Mouse (Mus musculus) forebrain, postnatal 0 days (tissue): ENCODE measurements around the gene Rabep1. TPM values are rescaled to one million over a fixed set of nuclear protein-coding genes. Genes with fewer than 3 reads are reported as not detected.
A peak's percentile ranks its signal among the peaks of the same experiment; 100 is the strongest.

Experiments
- ATAC-seq: fragments of 200-750 bp; cut with Nextera tagmentation; 2 replicates; pipeline ENCODE4 v1.8.0; 2017; ENCODE audit warnings: mild to moderate bottlenecking, moderate library complexity
- DNase-seq: peaks from one replicate; pipeline ENCODE4 v3.0.0-alpha.2; 2015
- H3K27ac ChIP-seq: fragments of 300-500 bp; sonication (generic); 2 replicates; pipeline ENCODE4 v1.5.1; 2014; ENCODE audit warnings: low read depth, mild to moderate bottlenecking, antibody characterized with exemption, low read length, moderate library complexity, mixed read lengths
- H3K27me3 ChIP-seq: fragments of 300-500 bp; sonication (generic); 2 replicates; pipeline ENCODE4 v1.6.1; 2014; ENCODE audit warnings: mild to moderate bottlenecking, low read length, mixed read lengths; ENCODE audit not compliant: insufficient read depth
- H3K36me3 ChIP-seq: fragments of 300-500 bp; sonication (generic); 2 replicates; pipeline ENCODE4 v1.6.1; 2014; ENCODE audit warnings: mild to moderate bottlenecking, moderate library complexity; ENCODE audit not compliant: insufficient read depth
- H3K4me1 ChIP-seq: fragments of 300-500 bp; sonication (generic); 2 replicates; pipeline ENCODE4 v1.6.1; 2014; ENCODE audit warnings: antibody characterized with exemption; ENCODE audit not compliant: insufficient read depth
- H3K4me2 ChIP-seq: fragments of 300-500 bp; sonication (generic); 2 replicates; pipeline ENCODE4 v1.6.1; 2014; ENCODE audit warnings: low read depth, mild to moderate bottlenecking, moderate library complexity
- H3K4me3 ChIP-seq: fragments of 300-500 bp; sonication (generic); 2 replicates; pipeline ENCODE4 v1.5.1; 2014; ENCODE audit warnings: low read depth, low read length, mixed read lengths
- H3K9ac ChIP-seq: fragments of 300-500 bp; sonication (generic); 2 replicates; pipeline ENCODE4 v1.6.1; 2014; ENCODE audit warnings: mild to moderate bottlenecking
- H3K9me3 ChIP-seq: fragments of 300-500 bp; sonication (generic); 2 replicates; pipeline ENCODE4 v1.6.1; 2016; ENCODE audit warnings: low read length
- CTCF ChIP-seq: sonication (generic); IDR thresholded peaks from 2 replicates; pipeline ENCODE4 v1.5.1; 2016; ENCODE audit warnings: antibody characterized with exemption, control low read depth, low read depth
- WGBS: fragments of 180-500 bp; shearing (Covaris S2); extraction: QIAGEN DNeasy Blood & Tissue Kit; methylation state at CpG from one replicate; pipeline ENCODE4 v1.1.7; 2014; 5-methylcytosine and 5-hydroxymethylcytosine counted together
- polyA plus RNA-seq: library from polyadenylated mRNA; unstranded; fragments of >200 nt; fragmentation: Nextera tagmentation; extraction: Ambion mirVana; gene quantifications from 2 replicates; pipeline ENCODE4 v1.2.1, GENCODE M21; 2015
- total RNA-seq: library from RNA; depleted of rRNA; stranded (reverse); fragments of >200 nt; gene quantifications from 2 replicates; pipeline ENCODE4 v1.2.3, GENCODE M21; 2014

Gene Rabep1
- total and polyA plus RNA-seq, 2 experiments from 2014 or later: 103 to 109 TPM

GRCm38 (mm10) chr11:70833408-70833807, 11.2 kb upstream of the Rabep1 start:
- no peaks in the 10 kb centered on the region for H3K9me3 ChIP-seq
- no peak for DNase-seq
- TF ChIP-seq CTCF: no peak
- H3K9ac ChIP-seq: no peak overlapping the region
- no peaks in the 10 kb centered on the region for H3K27me3 ChIP-seq
- no peak overlapping the region for H3K27ac ChIP-seq
- H3K4me2 ChIP-seq: no peak overlapping the region
- no peak overlapping the region for H3K4me3 ChIP-seq
- H3K4me1 ChIP-seq: no peaks in the 10 kb centered on the region
- no peak for ATAC-seq
- no peaks in the 10 kb centered on the region for H3K36me3 ChIP-seq

GRCm38 (mm10) chr11:70833831-70834230, 10.7 kb upstream of the Rabep1 start:
- TF ChIP-seq CTCF: no peak
- DNase-seq: no peak
- ATAC-seq: no peak
- no peak overlapping the region for H3K4me2 ChIP-seq
- no peaks in the 10 kb centered on the region for H3K27me3 ChIP-seq
- no peak overlapping the region for H3K9ac ChIP-seq
- WGBS: 58% methylated on average over 3 of the region's 3 CpGs
- no peaks in the 10 kb centered on the region for H3K9me3 ChIP-seq
- H3K27ac ChIP-seq: no peak overlapping the region
- no peak overlapping the region for H3K4me3 ChIP-seq
- H3K4me1 ChIP-seq: no peaks in the 10 kb centered on the region
- H3K36me3 ChIP-seq: no peaks in the 10 kb centered on the region

GRCm38 (mm10) chr11:70835381-70835831, 9.2 kb upstream of the Rabep1 start:
- H3K27ac ChIP-seq: no peak overlapping the region
- no peak for ATAC-seq
- WGBS: 64% methylated on average over 6 of the region's 6 CpGs

GRCm38 (mm10) chr11:70837031-70837430, 7.5 kb upstream of the Rabep1 start:
- TF ChIP-seq CTCF: no peak
- H3K36me3 ChIP-seq: no peaks in the 10 kb centered on the region
- no peak for DNase-seq
- H3K4me3 ChIP-seq: no peak overlapping the region
- H3K27ac ChIP-seq: no peak overlapping the region
- no peaks in the 10 kb centered on the region for H3K27me3 ChIP-seq
- no peak overlapping the region for H3K4me2 ChIP-seq
- no peak for ATAC-seq
- no peaks in the 10 kb centered on the region for H3K9me3 ChIP-seq
- H3K9ac ChIP-seq: no peak overlapping the region
- WGBS: 94% methylated on average over 3 of the region's 3 CpGs
- no peaks in the 10 kb centered on the region for H3K4me1 ChIP-seq

More at GRCm38 (mm10) chr11:70835381-70835831, 9.2 kb upstream of the Rabep1 start:
- Histone ChIP-seq H3K4me2 (no peak overlapping the region), H3K9ac (no peak overlapping the region), H3K4me3 (no peak overlapping the region), H3K36me3 (no peaks in the 10 kb centered on the region), H3K4me1 (no peaks in the 10 kb centered on the region), H3K9me3 (no peaks in the 10 kb centered on the region), H3K27me3 (no peaks in the 10 kb centered on the region)
- no peak for TF ChIP-seq CTCF
- no peak for DNase-seq

- Histone ChIP-seq H3K4me3 (no peak overlapping the region), H3K36me3 (no peaks in the 10 kb centered on the region), H3K4me2 (no peak overlapping the region), H3K27ac (no peak overlapping the region), H3K27me3 (no peaks in the 10 kb centered on the region), H3K9me3 (no peaks in the 10 kb centered on the region), H3K4me1 (no peaks in the 10 kb centered on the region), H3K9ac (no peak overlapping the region)
- DNase-seq: no peak
- TF ChIP-seq CTCF: no peak
- 61% methylated on average over 2 of the region's 2 CpGs for WGBS
- no peak for ATAC-seq
These were observed 6.0 kb upstream of the Rabep1 start for GRCm38 (mm10) chr11:70838610-70839009.

- Histone ChIP-seq H3K9me3 (no peaks in the 10 kb centered on the region), H3K4me3 (no peak overlapping the region), H3K4me2 (no peak overlapping the region), H3K4me1 (peaks cover 12% of the 10 kb centered on the region), H3K36me3 (no peaks in the 10 kb centered on the region), H3K27me3 (no peaks in the 10 kb centered on the region), H3K27ac (no peak overlapping the region), H3K9ac (no peak overlapping the region)
- ATAC-seq (no peak), DNase-seq (no peak)
- 71% methylated on average over 4 of the region's 4 CpGs for WGBS
- TF ChIP-seq CTCF: no peak
These were observed 1.6 kb upstream of the Rabep1 start for GRCm38 (mm10) chr11:70842983-70843382.

- ATAC-seq (no peak), DNase-seq (no peak)
- Histone ChIP-seq H3K27me3 (no peaks in the 10 kb centered on the region), H3K27ac (no peak overlapping the region), H3K4me1 (peaks cover 12% of the 10 kb centered on the region), H3K9me3 (no peaks in the 10 kb centered on the region), H3K9ac (peak overlapping the region; percentile 96), H3K4me2 (peak overlapping the region; percentile 71), H3K4me3 (peak overlapping the region; percentile 77), H3K36me3 (no peaks in the 10 kb centered on the region)
- no peak for TF ChIP-seq CTCF
- WGBS: 20% methylated on average over 12 of the region's 12 CpGs
These were observed 652 bp upstream of the Rabep1 start for GRCm38 (mm10) chr11:70843701-70844551.
